Mouse (Mus musculus) kidney, adult 8-10 months (tissue): ENCODE data around the gene Ccr6.

Source experiments
- DNase-seq, 2 experiments: peaks; one replicate each; pipeline ENCODE4 v3.0.0; 2022

The Ccr6 gene

DNA sequence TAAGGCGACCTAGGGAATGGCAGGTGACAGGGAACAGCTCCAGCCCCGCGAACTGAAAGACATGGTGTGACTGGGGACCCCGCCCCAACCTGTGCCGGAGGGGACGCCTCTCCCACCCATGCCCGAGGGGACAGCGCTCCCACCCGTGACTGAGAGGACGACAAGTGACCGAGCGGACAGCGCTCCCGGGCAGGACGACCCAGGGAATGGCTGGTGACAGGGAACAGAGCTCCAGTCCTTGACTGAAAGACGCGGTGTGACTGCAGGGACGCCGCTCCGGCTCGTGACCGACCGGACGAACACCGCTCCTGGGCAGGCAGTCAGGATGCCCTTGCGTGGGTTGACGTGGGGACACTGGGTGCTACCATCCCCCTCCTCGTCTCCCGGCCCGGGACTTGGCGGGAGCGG is 48.4 kb downstream of the Ccr6 start:
- peak; percentile 50 to 58 for DNase-seq

DNA sequence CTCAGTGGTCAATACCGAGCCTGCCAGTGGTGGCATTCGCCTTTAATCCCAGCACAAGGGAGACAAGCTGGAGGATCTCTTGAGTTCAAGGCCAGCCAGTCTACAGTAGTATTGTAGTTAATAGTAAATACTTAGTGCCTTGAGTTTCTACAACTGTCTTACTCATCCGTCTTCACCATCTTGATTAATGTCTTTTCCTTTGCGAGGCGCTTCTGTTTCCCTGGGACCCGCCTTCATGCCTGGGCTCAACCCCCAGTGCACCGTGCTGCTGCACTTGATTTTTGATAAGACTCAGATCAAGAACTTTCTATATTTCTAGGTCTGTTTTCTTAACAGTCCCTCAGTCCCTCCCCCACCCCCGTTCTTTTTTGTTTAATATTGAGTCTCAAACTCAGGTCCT is 49.2 kb downstream of the Ccr6 start:
- no peak for DNase-seq

DNA sequence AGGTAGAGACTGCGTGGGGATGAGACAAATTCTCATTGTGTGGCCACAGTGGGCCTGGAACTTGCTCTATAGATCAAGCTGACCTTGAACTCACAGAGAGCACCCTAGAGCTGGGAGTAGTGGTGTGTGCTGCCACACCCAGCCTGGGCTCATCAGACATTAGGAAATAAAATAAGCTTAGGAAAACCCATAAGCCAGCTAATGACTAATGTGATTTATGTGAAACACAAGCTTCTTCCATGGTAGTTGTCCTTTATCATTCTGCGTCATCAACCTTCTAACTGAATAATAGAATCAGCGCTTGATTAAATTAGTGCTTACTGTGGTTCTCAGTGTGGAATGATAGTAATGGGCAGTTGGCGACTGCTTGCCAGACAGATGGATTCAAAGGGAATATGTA is 51.1 kb downstream of the Ccr6 start:
- no peak for DNase-seq

DNA sequence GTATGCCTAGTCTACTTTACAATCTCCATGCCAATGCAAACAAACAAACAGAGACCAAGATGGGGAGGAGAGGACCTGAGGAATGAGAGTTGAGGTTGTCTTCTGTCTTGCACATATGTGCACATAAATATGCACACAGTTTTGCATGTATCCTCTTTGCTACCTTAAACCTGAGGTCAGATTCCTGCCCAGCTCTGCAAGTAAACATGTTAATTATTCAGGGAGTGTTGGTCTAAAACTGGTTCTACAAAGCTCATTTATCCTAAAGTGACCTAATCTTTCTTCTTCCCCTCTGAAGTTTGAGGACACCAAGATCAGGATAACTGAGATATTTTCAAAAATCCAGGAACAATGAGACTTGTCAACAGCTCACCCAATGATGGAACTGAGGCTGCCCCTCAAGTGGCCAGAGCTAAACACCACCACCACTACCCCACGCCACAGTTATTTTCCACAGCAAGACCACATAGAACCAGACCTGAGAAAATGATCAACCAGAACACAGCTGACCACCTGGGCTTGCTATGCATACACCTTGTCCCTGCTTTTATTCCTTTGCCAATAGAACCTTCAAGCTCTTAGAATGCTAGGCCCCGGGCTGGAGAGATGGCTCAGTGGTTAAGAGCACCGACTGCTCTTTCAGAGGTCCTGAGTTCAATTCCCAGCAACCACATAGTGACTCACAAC is 54.3 kb downstream of the Ccr6 start:
- peak in 1 of 2 experiments; percentile 43 for DNase-seq

DNA sequence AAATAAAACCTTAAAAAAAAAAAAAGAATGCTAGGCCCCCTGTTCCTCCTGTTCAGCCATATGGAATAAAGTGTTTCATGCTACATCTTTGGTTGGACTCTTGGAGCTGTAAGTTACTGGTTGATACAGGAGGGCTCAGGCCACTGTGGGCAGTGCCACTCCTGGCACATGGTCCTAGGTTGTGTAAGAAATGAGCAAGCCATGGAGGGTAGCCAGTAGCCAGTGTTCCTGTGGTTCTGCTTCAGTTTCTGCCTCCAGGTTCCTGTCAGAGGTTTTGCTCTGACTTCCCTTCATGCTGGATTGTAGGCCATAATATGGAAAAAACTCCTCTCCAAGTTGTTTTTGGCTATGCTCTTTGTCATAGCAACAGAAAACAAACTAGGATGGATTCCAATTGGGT is 54.9 kb downstream of the Ccr6 start:
- DNase-seq = no peak

DNA sequence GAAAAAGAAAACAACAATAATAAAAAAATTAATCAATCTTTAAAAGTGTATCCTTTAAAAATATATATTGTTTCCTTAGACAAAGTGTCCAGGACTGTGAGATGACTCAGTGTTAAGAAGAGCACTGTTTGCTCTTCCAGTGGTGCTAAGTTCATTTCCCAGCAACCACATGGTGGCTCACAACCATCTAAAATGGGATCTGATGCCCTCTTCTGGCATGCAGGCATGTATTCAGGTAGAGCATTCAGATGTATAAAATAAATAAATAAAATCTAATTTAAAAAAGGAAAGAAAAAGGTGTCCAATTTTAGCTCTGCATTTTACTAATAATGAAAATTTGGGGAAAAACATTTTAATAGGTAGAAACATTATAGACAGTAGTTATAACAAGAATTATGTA is 60.0 kb downstream of the Ccr6 start:
- no peak for DNase-seq

DNA sequence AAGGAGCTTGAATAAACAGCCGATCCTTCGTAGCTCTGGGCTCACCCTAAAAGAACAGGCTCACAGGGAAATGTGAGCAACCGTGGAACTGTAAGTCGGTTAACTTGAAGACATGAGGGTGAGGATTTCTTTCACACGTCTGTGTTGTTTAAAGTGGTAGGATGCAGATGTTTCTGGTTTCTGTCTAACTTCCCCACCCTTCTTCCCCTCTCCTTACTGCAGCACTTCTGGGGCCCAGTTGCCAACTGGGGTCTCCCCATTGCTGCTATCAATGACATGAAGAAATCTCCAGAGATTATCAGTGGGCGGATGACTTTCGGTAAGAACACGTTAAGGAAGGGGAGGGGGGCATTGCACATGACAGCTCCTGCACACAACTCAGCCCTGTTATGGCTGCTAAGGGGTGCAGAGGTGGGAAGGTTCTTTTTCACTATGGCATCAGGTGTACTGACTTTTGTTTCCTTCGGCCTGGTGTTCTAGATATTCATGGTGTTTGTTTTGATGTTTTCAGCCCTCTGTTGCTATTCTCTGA is 60.5 kb downstream of the Ccr6 start:
- DNase-seq = no peak

DNA sequence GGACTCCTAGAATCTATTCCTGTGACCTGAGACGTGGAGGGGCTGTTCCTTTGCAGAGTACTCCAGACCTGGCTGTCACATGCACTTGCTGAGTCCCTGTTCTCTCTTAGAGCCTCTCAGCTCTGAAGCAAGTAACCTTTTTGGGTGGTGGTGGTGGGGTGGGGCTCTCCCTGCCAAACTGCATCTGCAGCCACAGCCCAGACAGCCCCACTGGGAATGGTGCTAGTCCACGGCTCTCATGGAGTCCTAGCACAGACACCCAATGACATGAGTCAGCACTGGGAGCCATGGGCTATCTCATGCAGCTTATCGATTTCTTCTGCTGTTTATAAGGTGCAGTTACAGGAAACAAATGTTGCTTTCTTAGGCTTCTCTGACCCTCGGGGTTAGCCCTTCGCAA is 61.9 kb downstream of the Ccr6 start:
- no peak for DNase-seq

DNA sequence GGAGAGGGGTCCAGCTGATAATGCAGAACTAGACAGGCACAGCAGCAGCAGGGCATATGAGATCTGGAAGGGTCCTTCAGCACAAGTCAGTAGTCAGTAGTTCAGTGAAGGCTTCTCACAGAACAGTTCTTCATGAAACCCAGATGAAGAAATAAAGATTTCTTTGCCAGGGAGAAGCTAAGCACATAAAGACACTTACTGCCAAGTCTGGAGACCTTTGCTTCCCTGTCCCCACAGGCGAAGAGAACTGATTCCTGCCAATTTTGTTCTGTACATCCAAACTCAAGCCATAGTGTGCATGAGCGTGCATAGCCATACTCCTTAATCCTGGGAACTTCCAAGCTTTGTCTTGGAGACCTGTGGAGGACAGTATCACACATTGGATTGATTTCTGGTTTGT is 62.4 kb downstream of the Ccr6 start:
- DNase-seq = no peak

DNA sequence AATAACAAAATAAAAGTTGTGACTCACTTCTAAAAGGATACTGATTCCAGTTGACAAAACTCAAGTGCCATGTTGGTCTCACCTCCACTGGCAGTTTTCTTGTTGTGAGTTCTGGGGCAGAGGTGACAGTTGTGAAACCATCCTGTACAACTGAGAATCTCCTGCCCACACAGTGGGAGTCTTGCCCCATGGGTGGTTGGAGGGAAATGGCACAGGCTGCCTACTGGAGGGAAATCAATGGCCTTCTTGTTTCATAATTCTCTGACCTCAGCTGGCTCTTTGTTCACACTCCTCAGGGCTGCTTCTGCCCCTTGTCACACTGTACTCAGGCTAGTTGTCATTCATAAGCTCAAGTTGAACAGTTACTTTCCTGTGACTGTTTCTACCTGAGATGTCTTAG is 63.7 kb downstream of the Ccr6 start:
- DNase-seq = no peak

DNA sequence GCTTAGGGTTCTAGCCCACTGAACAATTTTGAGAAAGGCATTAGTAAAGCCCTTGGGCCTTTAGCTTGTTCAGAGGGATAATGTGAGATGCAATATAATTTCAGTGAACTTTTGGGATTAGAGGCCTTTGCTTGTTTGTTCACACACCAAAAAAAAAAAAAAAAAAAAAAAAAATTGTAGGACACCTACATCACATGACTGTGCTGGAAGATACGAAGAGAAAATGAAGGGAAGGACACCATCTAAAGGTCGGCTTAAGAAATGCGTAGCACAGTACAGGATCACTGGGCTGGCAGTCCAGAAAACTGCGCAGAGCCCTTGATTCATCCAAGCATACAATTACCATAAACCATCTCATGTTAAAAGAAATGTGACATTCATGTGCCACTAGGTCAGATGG is 65.7 kb downstream of the Ccr6 start:
- no peak for DNase-seq

DNA sequence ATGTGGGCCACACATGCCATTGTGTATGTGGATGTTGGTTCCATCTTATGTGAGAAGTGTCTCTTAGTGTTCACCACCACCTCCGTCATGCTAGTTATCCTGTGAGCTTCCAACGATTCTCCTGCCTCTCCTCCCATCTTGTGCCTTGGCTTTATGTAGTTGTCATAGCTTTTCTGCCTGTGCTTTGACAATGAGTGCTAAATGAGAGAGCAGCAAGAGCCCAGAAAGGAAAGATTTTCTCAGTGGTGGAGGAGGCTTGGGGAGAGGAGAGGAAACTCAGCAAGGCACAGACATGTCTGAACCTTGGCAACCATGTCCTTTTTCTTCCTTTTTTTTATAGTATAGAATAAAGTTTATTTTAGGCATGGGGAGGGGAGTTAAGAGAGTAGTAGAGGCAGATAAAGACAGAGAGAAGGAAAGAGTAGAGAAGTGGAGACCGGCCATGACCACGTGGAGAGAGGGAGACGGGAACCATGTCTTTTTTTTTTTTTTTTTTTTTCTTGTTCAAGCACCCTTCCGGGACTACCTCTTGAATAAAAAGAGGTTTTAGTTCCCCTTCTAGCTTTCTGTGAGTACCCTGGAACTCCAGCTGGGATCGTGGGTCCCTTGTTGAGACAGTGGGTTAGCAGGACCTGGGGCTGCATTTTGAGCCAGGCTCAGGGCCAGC is 67.1 kb downstream of the Ccr6 start:
- no peak for DNase-seq

DNA sequence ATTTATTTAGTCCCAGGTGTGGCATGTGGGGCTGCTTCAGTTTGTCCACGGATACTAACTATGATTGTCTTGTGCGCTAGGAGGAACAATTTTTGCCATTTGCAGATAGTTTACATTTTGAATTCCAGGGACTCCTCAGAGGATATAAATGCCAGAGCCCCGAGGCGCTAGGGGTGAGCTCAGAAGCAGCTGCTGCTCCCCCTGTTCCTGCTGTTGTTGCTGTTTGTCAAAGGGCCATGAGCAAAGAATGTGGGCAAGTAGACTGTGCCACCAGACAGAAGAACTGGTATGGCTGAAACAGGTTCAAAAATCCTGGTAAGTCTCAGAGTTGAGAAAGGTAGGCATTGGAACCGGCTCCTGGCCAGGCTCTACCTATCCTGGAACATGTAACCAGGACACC is 67.8 kb downstream of the Ccr6 start:
- no peak for DNase-seq

DNA sequence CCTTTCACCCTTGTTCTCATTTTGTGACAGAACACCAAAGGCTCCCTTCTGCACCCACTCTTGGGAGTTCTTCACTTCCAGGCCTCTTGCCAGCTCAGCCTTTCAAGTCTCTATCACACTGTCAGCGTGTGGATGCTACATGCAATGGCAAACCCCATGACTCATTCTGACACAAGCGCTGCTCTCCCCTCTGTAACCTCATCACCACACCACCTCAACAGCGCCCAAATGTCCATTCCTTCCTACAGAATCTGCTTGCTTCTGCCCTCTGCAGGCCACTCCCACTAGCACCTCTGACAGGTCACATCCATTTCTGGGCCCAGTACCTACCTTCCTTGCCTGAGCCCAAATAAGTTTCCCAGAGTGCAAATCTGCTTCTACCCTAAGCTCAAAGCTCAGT is 70.0 kb downstream of the Ccr6 start:
- DNase-seq = no peak
